Mouse (Mus musculus): ENCODE data around the gene Lhpp. TPM values are rescaled to one million over a fixed set of nuclear protein-coding genes. Genes with fewer than 3 reads are reported as not detected.

Lhpp gene
- polyA plus RNA-seq (2012; fragmentation: generic; extraction: Trizol), result 4.7 TPM

DNA sequence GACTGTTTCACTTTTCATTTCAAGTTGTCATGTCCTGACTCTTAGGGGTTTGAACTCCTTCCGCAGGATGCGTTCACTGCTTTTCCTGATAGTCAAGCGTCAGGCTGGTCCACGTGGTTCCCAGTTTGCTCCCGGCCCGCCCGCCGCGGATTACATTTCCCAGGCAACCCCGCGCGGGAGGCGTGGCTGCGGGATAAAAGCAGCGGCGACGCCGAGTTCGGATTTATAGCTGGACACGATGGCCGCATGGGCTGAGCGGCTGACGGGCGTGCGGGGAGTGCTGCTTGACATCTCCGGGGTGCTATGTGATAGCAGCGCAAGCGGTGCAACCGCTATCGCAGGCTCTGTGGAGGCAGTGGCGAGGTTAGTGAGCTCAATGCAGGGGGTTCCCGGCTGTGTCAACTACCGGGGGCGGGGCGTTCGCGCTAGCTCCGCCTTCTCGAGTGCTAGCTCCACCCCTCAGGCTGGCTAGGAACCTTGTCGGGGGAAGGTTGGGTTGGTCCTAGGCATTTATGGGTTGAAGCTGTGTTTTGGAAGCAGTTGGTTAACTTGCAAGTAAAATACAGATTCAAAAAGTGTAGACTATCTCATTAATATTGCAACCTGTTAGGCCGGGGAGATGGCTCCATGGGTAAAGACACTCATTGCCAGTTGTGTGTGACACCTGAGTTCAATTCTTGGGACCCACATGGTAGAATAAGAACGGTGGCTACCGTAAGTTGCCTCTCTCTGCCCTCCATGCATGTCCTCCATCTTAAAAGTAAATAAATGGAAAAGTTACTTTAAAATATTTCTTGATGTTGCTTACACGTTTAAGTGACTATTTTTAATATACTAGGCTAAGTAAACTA is at the start of gene Lhpp:
TSS of gene Lhpp (plus strand) at position 171 of the 851 bp plus-strand sequence.
- peak; percentile 85 for TF ChIP-seq POLR2A (IDR thresholded peaks at IDR 0.05; ENCODE audit: insufficient read length, low read depth)
- peak; percentile 48 for TF ChIP-seq POLR2AphosphoS2 (IDR thresholded peaks at IDR 0.05; ENCODE audit: insufficient read length, low read depth)
- TF ChIP-seq TCF12 (IDR thresholded peaks at IDR 0.05; ENCODE audit: insufficient read depth, poor library complexity, severe bottlenecking), result no peak
- no peak for TF ChIP-seq MAX (IDR thresholded peaks at IDR 0.05; ENCODE audit: low read depth)
- no peaks in the 10 kb centered on the region for H3K79me2 ChIP-seq (ENCODE audit: control insufficient read depth, insufficient read depth)
- H3K4me2 ChIP-seq (ENCODE audit: low read depth), result peak within 1 kb of the TSS; percentile 76
- H3ac ChIP-seq (ENCODE audit: control insufficient read depth, insufficient read length), result peak within 1 kb of the TSS; percentile 7
- H3K36me3 ChIP-seq (ENCODE audit: control insufficient read depth, insufficient read depth), result no peaks in the 10 kb centered on the region
- no peaks in the 10 kb centered on the region for H3K27me3 ChIP-seq (ENCODE audit: control insufficient read depth, insufficient read depth, insufficient read length)
- no peak within 1 kb of the TSS for H3K4me3 ChIP-seq

DNA sequence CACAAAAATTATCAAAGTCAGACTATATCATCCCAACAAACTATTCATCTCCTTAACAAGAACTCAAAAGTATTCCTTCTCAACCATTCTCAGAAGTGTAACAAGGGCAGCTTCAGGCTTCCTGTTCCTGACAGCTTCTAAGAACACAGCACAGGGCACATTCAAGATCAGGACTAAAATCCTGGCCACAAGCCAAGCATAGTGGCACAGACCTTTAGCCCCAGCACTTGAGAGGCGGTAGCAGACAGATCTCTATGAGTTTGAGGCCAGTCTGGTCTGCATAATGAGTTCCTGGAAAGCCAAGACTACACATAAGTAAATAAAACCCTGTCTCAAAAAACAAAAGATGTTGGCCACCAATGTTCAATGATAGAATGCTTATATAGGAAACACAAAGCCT is 44.6 kb upstream of the Lhpp start:
- Histone ChIP-seq H3ac (ENCODE audit: control insufficient read depth, insufficient read length) (no peak overlapping the region), H3K36me3 (ENCODE audit: control insufficient read depth, insufficient read depth) (peaks cover 59% of the 10 kb centered on the region)
- TF ChIP-seq POLR2AphosphoS2 (IDR thresholded peaks at IDR 0.05; ENCODE audit: insufficient read length, low read depth), result no peak
- no peak for TF ChIP-seq USF1 (IDR thresholded peaks at IDR 0.05; ENCODE audit: low read depth)
- TF ChIP-seq SRF (IDR thresholded peaks at IDR 0.05; ENCODE audit: control insufficient read depth, insufficient read length, low read depth), result no peak
- no peak for TF ChIP-seq MAX (IDR thresholded peaks at IDR 0.05; ENCODE audit: low read depth)
- TF ChIP-seq MYOD1 (IDR thresholded peaks at IDR 0.05; ENCODE audit: control insufficient read depth in 1 of 3, insufficient read length in 2 of 3, low read depth in 2 of 3), result no peak
- no peak for TF ChIP-seq POLR2A (IDR thresholded peaks at IDR 0.05; ENCODE audit: insufficient read length, low read depth)
- TF ChIP-seq TCF12 (IDR thresholded peaks at IDR 0.05; ENCODE audit: insufficient read depth, poor library complexity, severe bottlenecking), result no peak
- no peak for TF ChIP-seq TCF3 (IDR thresholded peaks at IDR 0.05; ENCODE audit: insufficient read length, low read depth)
- TF ChIP-seq E2F4 (IDR thresholded peaks at IDR 0.05; ENCODE audit: insufficient read depth), result no peak
- TF ChIP-seq MYOG (IDR thresholded peaks at IDR 0.05; ENCODE audit: control insufficient read depth in 1 of 3, insufficient read depth in 1 of 3, insufficient read length in 2 of 3, low read depth in 2 of 3), result no peak
- TF ChIP-seq REST (IDR thresholded peaks at IDR 0.05; ENCODE audit: insufficient read depth, insufficient read length), result no peak
- no peak for TF ChIP-seq CEBPB (IDR thresholded peaks at IDR 0.05; ENCODE audit: insufficient read depth, poor library complexity, severe bottlenecking)

DNA sequence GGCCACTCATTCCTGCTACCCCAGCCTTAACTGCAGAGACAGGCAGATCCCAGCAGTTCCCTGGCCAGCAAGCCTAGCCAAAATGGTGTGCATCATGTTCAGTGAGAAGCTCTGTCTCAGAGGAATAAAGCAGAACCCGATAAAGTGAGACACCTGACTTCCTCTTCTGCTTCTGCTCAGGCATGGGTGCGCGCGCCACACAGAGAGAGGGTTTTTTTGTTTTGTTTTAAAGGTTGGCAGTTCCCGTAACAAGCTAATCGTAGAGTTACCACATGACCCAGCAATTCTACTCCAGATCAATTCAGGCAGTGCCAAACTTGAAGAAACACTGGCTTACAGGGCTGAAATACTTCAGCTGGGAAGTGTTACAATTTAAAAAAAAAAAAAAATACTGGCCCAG is 41.6 kb upstream of the Lhpp start:
- Histone ChIP-seq H3K4me3 (no peak overlapping the region), H3ac (ENCODE audit: control insufficient read depth, insufficient read length) (no peak overlapping the region), H3K79me2 (ENCODE audit: control insufficient read depth, insufficient read depth) (peaks cover 39% of the 10 kb centered on the region), H3K36me3 (ENCODE audit: control insufficient read depth, insufficient read depth) (peaks cover 32% of the 10 kb centered on the region), H3K4me2 (ENCODE audit: low read depth) (no peak overlapping the region), H3K27me3 (ENCODE audit: control insufficient read depth, insufficient read depth, insufficient read length) (no peaks in the 10 kb centered on the region)
- TF ChIP-seq POLR2AphosphoS2 (IDR thresholded peaks at IDR 0.05; ENCODE audit: insufficient read length, low read depth) (no peak), MYOG (IDR thresholded peaks at IDR 0.05; ENCODE audit: control insufficient read depth in 1 of 3, insufficient read depth in 1 of 3, insufficient read length in 2 of 3, low read depth in 2 of 3) (no peak), MYOD1 (IDR thresholded peaks at IDR 0.05; ENCODE audit: control insufficient read depth in 1 of 3, insufficient read length in 2 of 3, low read depth in 2 of 3) (no peak), POLR2A (IDR thresholded peaks at IDR 0.05; ENCODE audit: insufficient read length, low read depth) (no peak), TCF12 (IDR thresholded peaks at IDR 0.05; ENCODE audit: insufficient read depth, poor library complexity, severe bottlenecking) (no peak), CEBPB (IDR thresholded peaks at IDR 0.05; ENCODE audit: insufficient read depth, poor library complexity, severe bottlenecking) (no peak), REST (IDR thresholded peaks at IDR 0.05; ENCODE audit: insufficient read depth, insufficient read length) (no peak), E2F4 (IDR thresholded peaks at IDR 0.05; ENCODE audit: insufficient read depth) (no peak), SRF (IDR thresholded peaks at IDR 0.05; ENCODE audit: control insufficient read depth, insufficient read length, low read depth) (no peak), USF1 (IDR thresholded peaks at IDR 0.05; ENCODE audit: low read depth) (no peak), TCF3 (IDR thresholded peaks at IDR 0.05; ENCODE audit: insufficient read length, low read depth) (no peak), MAX (IDR thresholded peaks at IDR 0.05; ENCODE audit: low read depth) (no peak)

More for the DNA sequence above, 44.6 kb upstream of the Lhpp start:
- peaks cover 9% of the 10 kb centered on the region for H3K79me2 ChIP-seq (ENCODE audit: control insufficient read depth, insufficient read depth)
- H3K4me3 ChIP-seq, result no peak overlapping the region
- H3K4me2 ChIP-seq (ENCODE audit: low read depth), result no peak overlapping the region
- H3K27me3 ChIP-seq (ENCODE audit: control insufficient read depth, insufficient read depth, insufficient read length), result no peaks in the 10 kb centered on the region

DNA sequence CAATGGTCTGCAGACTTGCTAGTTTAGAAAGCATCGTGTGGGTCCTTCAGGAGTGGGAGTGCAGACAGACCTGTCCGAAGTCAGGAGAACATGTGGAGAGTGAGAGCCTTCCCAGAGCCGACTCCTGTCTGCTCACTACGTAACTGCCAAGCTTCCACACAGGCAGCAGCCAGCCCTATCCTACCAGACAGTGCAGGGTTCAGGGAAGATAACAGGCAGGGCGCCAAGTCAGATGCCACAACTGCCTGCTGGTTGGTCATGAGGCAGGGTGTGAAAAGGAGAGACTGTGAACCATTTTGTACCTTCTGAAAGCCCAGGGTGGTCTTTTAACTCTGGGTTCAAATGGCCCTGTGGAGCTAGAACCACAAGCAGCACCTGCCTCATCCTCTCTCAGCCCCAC is 40.4 kb upstream of the Lhpp start:
- Histone ChIP-seq H3K79me2 (ENCODE audit: control insufficient read depth, insufficient read depth) (peaks cover 52% of the 10 kb centered on the region), H3K4me3 (no peak overlapping the region), H3K4me2 (ENCODE audit: low read depth) (no peak overlapping the region), H3K36me3 (ENCODE audit: control insufficient read depth, insufficient read depth) (peaks cover 26% of the 10 kb centered on the region), H3K27me3 (ENCODE audit: control insufficient read depth, insufficient read depth, insufficient read length) (no peaks in the 10 kb centered on the region), H3ac (ENCODE audit: control insufficient read depth, insufficient read length) (no peak overlapping the region)
- TF ChIP-seq REST (IDR thresholded peaks at IDR 0.05; ENCODE audit: insufficient read depth, insufficient read length) (no peak), CEBPB (IDR thresholded peaks at IDR 0.05; ENCODE audit: insufficient read depth, poor library complexity, severe bottlenecking) (no peak), MYOG (IDR thresholded peaks at IDR 0.05; ENCODE audit: control insufficient read depth in 1 of 3, insufficient read depth in 1 of 3, insufficient read length in 2 of 3, low read depth in 2 of 3) (no peak), USF1 (IDR thresholded peaks at IDR 0.05; ENCODE audit: low read depth) (no peak), MYOD1 (IDR thresholded peaks at IDR 0.05; ENCODE audit: control insufficient read depth in 1 of 3, insufficient read length in 2 of 3, low read depth in 2 of 3) (no peak), MAX (IDR thresholded peaks at IDR 0.05; ENCODE audit: low read depth) (no peak)

DNA sequence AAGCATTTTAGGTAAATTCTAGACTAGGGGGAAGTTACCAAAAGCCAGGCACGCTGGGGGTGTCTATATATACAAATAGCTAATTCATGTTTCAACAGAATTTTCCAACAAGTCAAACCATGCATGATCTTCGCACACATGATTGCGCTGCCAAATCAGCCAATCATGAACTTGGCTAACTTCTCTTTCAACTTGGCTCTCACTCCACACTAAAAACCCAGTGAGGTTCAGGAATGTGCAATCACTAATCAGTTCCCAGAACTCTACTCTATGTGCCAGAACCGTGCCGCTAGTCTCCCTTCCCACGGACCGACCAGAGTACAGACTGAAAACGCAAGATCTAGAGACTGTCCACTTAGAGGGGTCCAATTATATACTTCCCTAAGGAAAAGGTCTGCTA is 39.0 kb upstream of the Lhpp start:
- H3K27me3 ChIP-seq (ENCODE audit: control insufficient read depth, insufficient read depth, insufficient read length), result no peaks in the 10 kb centered on the region
- H3K36me3 ChIP-seq (ENCODE audit: control insufficient read depth, insufficient read depth), result peaks cover 18% of the 10 kb centered on the region
- H3ac ChIP-seq (ENCODE audit: control insufficient read depth, insufficient read length), result no peak overlapping the region
- H3K4me3 ChIP-seq, result no peak overlapping the region
- no peak for TF ChIP-seq TCF12 (IDR thresholded peaks at IDR 0.05; ENCODE audit: insufficient read depth, poor library complexity, severe bottlenecking)
- no peak overlapping the region for H3K4me2 ChIP-seq (ENCODE audit: low read depth)
- H3K79me2 ChIP-seq (ENCODE audit: control insufficient read depth, insufficient read depth), result peaks cover 55% of the 10 kb centered on the region

All from myocyte (in vitro differentiated cells).